Mouse (Mus musculus): ENCODE measurements at regions not wholly inside any gene's neighbourhood (a gene's known extent, or its start where the extent isn't known, plus 50 kb on each side); places are given as distances from the start of the nearest gene placed in this dataset.

- no peak overlapping the region for H3K27ac ChIP-seq (ENCODE audit: insufficient read depth, low read depth, low read length)
- whole genome bisulfite sequencing, result 94% methylated on average over 1 of the region's 1 CpGs
These were observed 239.8 kb upstream of the Pfkp start for GRCm38 (mm10) chr13:6888381-6888780.

GRCm38 (mm10) chr13:6877018-6877901 is 228.7 kb upstream of the Pfkp start:
- TF ChIP-seq CTCF (IDR thresholded peaks at IDR 0.05; ENCODE audit: extremely low read depth, insufficient read length, insufficient replicate concordance, low read depth, low read length) (no peak), POLR2A (IDR thresholded peaks at IDR 0.05; ENCODE audit: low read depth, low read length) (no peak)
- Histone ChIP-seq H3K27me3 (ENCODE audit: control insufficient read depth, insufficient read depth, low read length) (no peaks in the 10 kb centered on the region), H3K4me3 (ENCODE audit: low read depth, low read length) (no peak overlapping the region), H3K4me1 (ENCODE audit: control insufficient read depth, insufficient read depth, insufficient read length, low read length) (no peaks in the 10 kb centered on the region), H3K27ac (ENCODE audit: insufficient read depth, low read depth, low read length) (no peak overlapping the region), H3K36me3 (ENCODE audit: control insufficient read depth, insufficient read depth, low read length) (no peaks in the 10 kb centered on the region)
- WGBS, result 67% methylated on average over 5 of the region's 5 CpGs

More at GRCm38 (mm10) chr13:6888381-6888780, 239.8 kb upstream of the Pfkp start:
- H3K4me1 ChIP-seq (ENCODE audit: control insufficient read depth, insufficient read depth, insufficient read length, low read length), result no peaks in the 10 kb centered on the region
- TF ChIP-seq POLR2A (IDR thresholded peaks at IDR 0.05; ENCODE audit: low read depth, low read length) (no peak), CTCF (IDR thresholded peaks at IDR 0.05; ENCODE audit: extremely low read depth, insufficient read length, insufficient replicate concordance, low read depth, low read length) (no peak)
- no peaks in the 10 kb centered on the region for H3K27me3 ChIP-seq (ENCODE audit: control insufficient read depth, insufficient read depth, low read length)
- no peak overlapping the region for H3K4me3 ChIP-seq (ENCODE audit: low read depth, low read length)
- no peaks in the 10 kb centered on the region for H3K36me3 ChIP-seq (ENCODE audit: control insufficient read depth, insufficient read depth, low read length)

GRCm38 (mm10) chr13:6862186-6862585 is 213.6 kb upstream of the Pfkp start:
- H3K4me3 ChIP-seq (ENCODE audit: low read depth, low read length), result no peak overlapping the region
- 73% methylated on average over 1 of the region's 1 CpGs for WGBS

GRCm38 (mm10) chr13:6859551-6859950 is 211.0 kb upstream of the Pfkp start:
- no peaks in the 10 kb centered on the region for H3K27me3 ChIP-seq (ENCODE audit: control insufficient read depth, insufficient read depth, low read length)
- 81% methylated on average over 3 of the region's 3 CpGs for WGBS
- no peak for TF ChIP-seq POLR2A (IDR thresholded peaks at IDR 0.05; ENCODE audit: low read depth, low read length)
- TF ChIP-seq CTCF (IDR thresholded peaks at IDR 0.05; ENCODE audit: extremely low read depth, insufficient read length, insufficient replicate concordance, low read depth, low read length), result no peak
- no peak overlapping the region for H3K27ac ChIP-seq (ENCODE audit: insufficient read depth, low read depth, low read length)
- H3K4me1 ChIP-seq (ENCODE audit: control insufficient read depth, insufficient read depth, insufficient read length, low read length), result no peaks in the 10 kb centered on the region
- no peaks in the 10 kb centered on the region for H3K36me3 ChIP-seq (ENCODE audit: control insufficient read depth, insufficient read depth, low read length)
- no peak overlapping the region for H3K4me3 ChIP-seq (ENCODE audit: low read depth, low read length)

More at GRCm38 (mm10) chr13:6862186-6862585, 213.6 kb upstream of the Pfkp start:
- Histone ChIP-seq H3K4me1 (ENCODE audit: control insufficient read depth, insufficient read depth, insufficient read length, low read length) (no peaks in the 10 kb centered on the region), H3K27ac (ENCODE audit: insufficient read depth, low read depth, low read length) (no peak overlapping the region), H3K27me3 (ENCODE audit: control insufficient read depth, insufficient read depth, low read length) (no peaks in the 10 kb centered on the region), H3K36me3 (ENCODE audit: control insufficient read depth, insufficient read depth, low read length) (no peaks in the 10 kb centered on the region)
- TF ChIP-seq POLR2A (IDR thresholded peaks at IDR 0.05; ENCODE audit: low read depth, low read length), result no peak
- TF ChIP-seq CTCF (IDR thresholded peaks at IDR 0.05; ENCODE audit: extremely low read depth, insufficient read length, insufficient replicate concordance, low read depth, low read length), result no peak

- Histone ChIP-seq H3K27me3 (ENCODE audit: control insufficient read depth, insufficient read depth, low read length) (no peaks in the 10 kb centered on the region), H3K4me3 (ENCODE audit: low read depth, low read length) (no peak overlapping the region), H3K27ac (ENCODE audit: insufficient read depth, low read depth, low read length) (no peak overlapping the region), H3K36me3 (ENCODE audit: control insufficient read depth, insufficient read depth, low read length) (no peaks in the 10 kb centered on the region), H3K4me1 (ENCODE audit: control insufficient read depth, insufficient read depth, insufficient read length, low read length) (no peaks in the 10 kb centered on the region)
- TF ChIP-seq CTCF (IDR thresholded peaks at IDR 0.05; ENCODE audit: extremely low read depth, insufficient read length, insufficient replicate concordance, low read depth, low read length), result no peak
- TF ChIP-seq POLR2A (IDR thresholded peaks at IDR 0.05; ENCODE audit: low read depth, low read length), result no peak
- WGBS, result 59% methylated on average over 10 of the region's 10 CpGs
These were observed 206.9 kb upstream of the Pfkp start for GRCm38 (mm10) chr13:6855199-6856148.

- Histone ChIP-seq H3K4me1 (ENCODE audit: control insufficient read depth, insufficient read depth, insufficient read length, low read length) (no peaks in the 10 kb centered on the region), H3K27me3 (ENCODE audit: control insufficient read depth, insufficient read depth, low read length) (no peaks in the 10 kb centered on the region), H3K36me3 (ENCODE audit: control insufficient read depth, insufficient read depth, low read length) (no peaks in the 10 kb centered on the region), H3K27ac (ENCODE audit: insufficient read depth, low read depth, low read length) (no peak overlapping the region), H3K4me3 (ENCODE audit: low read depth, low read length) (no peak overlapping the region)
- 73% methylated on average over 5 of the region's 5 CpGs for WGBS
- TF ChIP-seq CTCF (IDR thresholded peaks at IDR 0.05; ENCODE audit: extremely low read depth, insufficient read length, insufficient replicate concordance, low read depth, low read length), result no peak
- TF ChIP-seq POLR2A (IDR thresholded peaks at IDR 0.05; ENCODE audit: low read depth, low read length), result no peak
These were observed 188.9 kb upstream of the Pfkp start for GRCm38 (mm10) chr13:6837446-6837845.

- Histone ChIP-seq H3K4me1 (ENCODE audit: control insufficient read depth, insufficient read depth, insufficient read length, low read length) (no peaks in the 10 kb centered on the region), H3K27ac (ENCODE audit: insufficient read depth, low read depth, low read length) (no peak overlapping the region), H3K4me3 (ENCODE audit: low read depth, low read length) (no peak overlapping the region), H3K27me3 (ENCODE audit: control insufficient read depth, insufficient read depth, low read length) (no peaks in the 10 kb centered on the region), H3K36me3 (ENCODE audit: control insufficient read depth, insufficient read depth, low read length) (no peaks in the 10 kb centered on the region)
- WGBS, result 33% methylated on average over 1 of the region's 1 CpGs
- no peak for TF ChIP-seq POLR2A (IDR thresholded peaks at IDR 0.05; ENCODE audit: low read depth, low read length)
- TF ChIP-seq CTCF (IDR thresholded peaks at IDR 0.05; ENCODE audit: extremely low read depth, insufficient read length, insufficient replicate concordance, low read depth, low read length), result no peak
These were observed 188.5 kb upstream of the Pfkp start for GRCm38 (mm10) chr13:6837075-6837422.
